Mouse (Mus musculus) frontal cortex, adult (tissue): ENCODE data around the gene Tdpoz2.
A peak's percentile ranks its signal among the peaks of the same experiment; 100 is the strongest.
"Not testable (repeated sequence)": the region's sequence is repeated elsewhere in the genome, so short reads cannot be mapped to it uniquely, and the experiment has no call there.

Source experiments
- ATAC-seq: cut with Nextera tagmentation; 2 replicates; pipeline ENCODE4 v1.9.2; 2017; ENCODE audit warnings: mild to moderate bottlenecking, moderate library complexity, mixed read lengths; ENCODE audit not compliant: low TSS enrichment

Gene Tdpoz2

DNA sequence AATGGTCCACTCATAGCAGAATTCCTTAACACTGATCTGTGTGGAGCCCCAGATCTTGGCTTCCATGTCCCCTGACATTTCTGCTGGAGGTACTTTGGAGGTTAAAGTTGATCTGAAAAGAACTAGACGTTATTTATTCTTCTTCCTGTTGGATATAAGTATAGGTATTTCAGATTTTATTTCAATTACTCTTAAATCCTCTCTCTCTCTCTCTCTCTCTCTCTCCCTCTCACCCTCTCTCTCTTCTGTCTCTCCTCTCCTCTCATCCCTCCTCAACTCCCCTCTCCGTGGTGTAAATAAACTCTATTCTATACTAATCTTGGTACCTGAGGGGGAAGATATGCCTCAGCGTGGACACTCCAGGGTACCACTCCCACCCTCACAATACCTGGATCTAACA lies at the start of gene Tdpoz2:
Gene Tdpoz2, minus strand, starts transcription at position 101 of the 400 bp plus-strand sequence.
- no peak for ATAC-seq

DNA sequence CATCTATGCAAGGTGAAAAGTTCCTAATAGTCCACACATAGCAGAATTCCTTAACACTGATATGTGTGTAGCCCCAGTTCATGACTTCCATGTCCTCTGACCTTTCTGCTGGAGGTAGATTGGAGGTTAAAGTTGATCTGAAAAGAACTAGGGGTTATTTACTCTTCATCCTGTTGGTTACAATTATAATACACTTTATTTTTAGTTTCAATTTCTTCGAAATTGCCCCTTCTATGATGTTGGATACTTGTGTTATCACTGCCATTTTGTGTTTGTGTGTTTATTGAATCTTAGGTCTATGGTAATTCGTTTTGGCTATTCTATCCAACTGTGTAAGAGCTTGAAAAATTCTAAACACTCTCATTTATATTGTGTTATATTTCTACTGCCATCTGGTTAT lies 40.5 kb upstream of the Tdpoz2 start, which contains the start of gene Gm37596:
Gene Gm37596, minus strand, starts transcription at position 101 of the 400 bp plus-strand sequence.
- ATAC-seq, result not testable (repeated sequence)

- ATAC-seq, result not testable (repeated sequence)
Measured at GRCm38 (mm10) chr3:93676210-93676609, 23.7 kb upstream of the Tdpoz2 start, which contains the start of gene Tdpoz1. TSS of gene Tdpoz1 (minus strand) at chr3:93676310.

DNA sequence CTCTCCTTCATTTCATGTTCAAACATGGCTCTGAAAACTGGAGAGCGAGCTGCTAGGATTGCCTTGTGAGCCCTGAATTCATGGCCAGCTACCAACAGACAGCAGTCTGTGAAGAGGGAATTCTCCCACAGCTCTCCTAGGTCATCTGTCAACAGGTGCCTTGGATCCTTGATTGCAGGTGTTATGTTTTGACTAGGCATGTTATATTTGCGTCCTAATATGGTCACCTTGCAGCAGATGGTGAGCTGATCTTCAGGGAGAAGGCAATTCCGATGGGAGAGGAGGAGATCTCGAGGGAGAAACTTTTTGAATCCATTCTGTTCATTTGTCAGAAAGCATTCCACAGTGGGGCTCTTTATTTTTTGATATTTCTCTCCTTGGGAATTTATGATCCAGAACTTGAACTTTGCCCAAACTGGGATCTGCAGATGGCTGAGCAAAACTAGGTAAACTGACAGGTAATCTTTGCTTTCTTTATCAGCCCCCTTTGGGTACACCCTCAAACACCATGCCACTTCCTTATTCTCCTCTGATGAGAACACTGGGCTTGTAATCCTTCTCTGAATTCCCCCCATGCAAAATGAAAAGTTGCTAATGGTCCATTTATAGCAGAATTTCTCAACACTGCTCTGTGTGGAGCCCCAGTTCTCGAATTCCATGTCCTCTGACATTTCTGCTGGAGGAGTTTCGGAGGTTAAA lies 18.5 kb upstream of the Tdpoz2 start:
- not testable (repeated sequence) for ATAC-seq

- no peak for ATAC-seq
Measured at GRCm38 (mm10) chr3:93654260-93654659, 1.8 kb upstream of the Tdpoz2 start.

GRCm38 (mm10) chr3:93630917-93631714 lies 21.4 kb downstream of the Tdpoz2 start:
- not testable (repeated sequence) for ATAC-seq

DNA sequence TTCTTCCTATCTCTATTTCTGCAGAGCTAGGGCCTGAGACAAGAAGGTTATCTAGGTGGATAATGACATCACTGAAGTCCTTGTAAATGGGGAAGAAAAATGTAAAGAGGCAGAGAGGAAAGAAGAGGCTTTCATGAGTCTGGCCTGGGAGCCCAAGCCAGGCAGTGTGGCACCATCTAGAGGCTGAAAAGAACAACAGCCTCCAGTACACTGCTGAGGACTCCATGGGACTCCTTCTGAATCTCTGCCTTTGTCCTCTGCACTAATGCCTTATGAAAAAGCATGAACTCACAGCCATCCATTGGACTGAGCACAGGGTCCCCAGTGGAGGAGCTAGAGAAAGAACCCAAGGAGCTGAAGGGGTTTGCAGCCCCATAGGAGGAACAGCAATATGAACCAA lies 43.5 kb downstream of the Tdpoz2 start:
- peak; percentile 99 for ATAC-seq

GRCm38 (mm10) chr3:93601903-93602302 lies 50.6 kb downstream of the Tdpoz2 start:
- ATAC-seq, result no peak
